Mouse (Mus musculus) spleen, adult 2 months (tissue): ENCODE measurements at regions not wholly inside any gene's neighbourhood (a gene's known extent, or its start where the extent isn't known, plus 50 kb on each side); places are given as distances from the start of the nearest gene placed in this dataset.

Experiments used
- DNase-seq, 2 experiments: peaks; one replicate each; pipeline versions ENCODE4 v3.0.0 to v3.0.0-alpha.2; 2012 to 2021; ENCODE audit warnings: low spot score in 2 of 2, low read depth in 1 of 2
- H3K27ac ChIP-seq: fragments of 200-500 bp; 2 replicates; pipeline ENCODE4 v1.5.1; 2012; ENCODE audit warnings: low read length, inconsistent platforms; ENCODE audit not compliant: insufficient read depth
- H3K27me3 ChIP-seq: fragments of 200-500 bp; 2 replicates; pipeline ENCODE4 v1.6.1; 2012; ENCODE audit warnings: mild to moderate bottlenecking, moderate library complexity, low read length, inconsistent platforms; ENCODE audit not compliant: control insufficient read depth, insufficient read depth
- H3K36me3 ChIP-seq: fragments of 200-500 bp; 2 replicates; pipeline ENCODE4 v1.6.1; 2012; ENCODE audit warnings: mild to moderate bottlenecking, low read length, inconsistent platforms; ENCODE audit not compliant: control insufficient read depth, insufficient read depth
- H3K4me1 ChIP-seq: fragments of 200-500 bp; 2 replicates; pipeline ENCODE4 v1.6.1; 2011; ENCODE audit warnings: inconsistent platforms; ENCODE audit not compliant: control insufficient read depth, insufficient read depth, insufficient read length
- H3K4me3 ChIP-seq: fragments of 200-500 bp; 2 replicates; pipeline ENCODE4 v1.5.1; 2011; ENCODE audit warnings: mild to moderate bottlenecking, inconsistent platforms; ENCODE audit not compliant: insufficient read depth, insufficient read length; ENCODE audit errors: extremely low read depth
- CTCF ChIP-seq: fragments of 200-500 bp; IDR thresholded peaks from 2 replicates; pipeline ENCODE4 v1.5.1; 2011; ENCODE audit warnings: mild to moderate bottlenecking, inconsistent platforms; ENCODE audit not compliant: insufficient read depth, insufficient read length, insufficient replicate concordance; ENCODE audit errors: extremely low read depth
- POLR2A ChIP-seq: fragments of 200-500 bp; IDR thresholded peaks from 2 replicates; pipeline ENCODE4 v1.6.1; 2011; ENCODE audit warnings: low read depth, low read length, inconsistent platforms
- WGBS: fragments of 180-500 bp; shearing (Covaris S2); methylation state at CpG from one replicate; pipeline ENCODE4 v1.1.7; 2018; 5-methylcytosine and 5-hydroxymethylcytosine counted together

GRCm38 (mm10) chr8:36312963-36313362 lies 547.4 kb downstream of the Gm19410 start:
- Histone ChIP-seq H3K36me3 (no peaks in the 10 kb centered on the region), H3K4me3 (no peak overlapping the region), H3K27ac (no peak overlapping the region), H3K4me1 (no peaks in the 10 kb centered on the region), H3K27me3 (no peaks in the 10 kb centered on the region)
- DNase-seq = no peak
- TF ChIP-seq POLR2A (no peak), CTCF (no peak)
- WGBS = 91% methylated on average over 3 of the region's 3 CpGs

DNA sequence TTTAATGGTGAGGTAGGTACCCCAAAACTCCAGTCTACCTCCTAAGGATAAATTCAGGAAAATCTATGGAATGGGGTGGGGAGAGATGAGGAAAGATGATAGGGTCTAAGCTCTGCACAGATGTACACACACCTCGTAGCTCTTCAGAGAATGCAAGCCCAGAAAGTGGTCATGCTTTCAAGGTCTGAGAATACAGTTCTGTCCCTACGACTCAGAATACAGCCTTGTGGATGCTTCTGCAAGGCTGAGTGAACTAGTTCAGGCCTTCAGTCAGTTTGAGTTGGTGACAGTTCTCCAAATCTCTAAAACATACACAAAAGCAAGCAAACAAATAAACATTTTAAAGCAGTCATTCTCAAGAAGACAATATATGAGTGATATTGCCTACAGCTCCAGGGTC lies 552.8 kb downstream of the Gm19410 start:
- Histone ChIP-seq H3K27me3 (no peaks in the 10 kb centered on the region), H3K4me3 (no peak overlapping the region), H3K4me1 (no peaks in the 10 kb centered on the region), H3K27ac (no peak overlapping the region), H3K36me3 (no peaks in the 10 kb centered on the region)
- WGBS = 89% methylated on average over 2 of the region's 2 CpGs
- DNase-seq = no peak
- no peak for TF ChIP-seq CTCF
- TF ChIP-seq POLR2A = no peak

DNA sequence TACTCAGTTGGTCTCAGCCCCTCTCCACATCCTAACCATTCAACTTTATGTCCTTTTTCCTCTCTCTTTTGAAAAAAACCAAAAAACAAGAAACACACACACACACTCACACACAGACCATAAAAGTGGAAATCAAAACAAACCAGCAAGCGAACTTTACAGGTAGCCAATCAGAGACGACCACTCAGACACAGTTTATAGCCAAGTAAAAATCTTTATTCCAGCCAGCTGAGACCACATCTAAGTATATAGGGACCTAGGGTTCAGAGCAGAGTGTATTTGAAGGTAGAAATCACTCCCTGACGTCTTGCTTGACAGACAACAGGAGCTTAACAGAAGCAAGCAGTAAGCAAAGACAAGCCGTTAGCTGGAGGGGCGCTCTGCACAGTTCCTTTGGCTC lies 553.3 kb downstream of the Gm19410 start:
- no peaks in the 10 kb centered on the region for H3K4me1 ChIP-seq
- DNase-seq = no peak
- H3K4me3 ChIP-seq = no peak overlapping the region
- TF ChIP-seq CTCF (no peak), POLR2A (no peak)
- 42% methylated on average over 5 of the region's 5 CpGs for WGBS
- no peak overlapping the region for H3K27ac ChIP-seq
- H3K36me3 ChIP-seq = no peaks in the 10 kb centered on the region
- H3K27me3 ChIP-seq = no peaks in the 10 kb centered on the region

DNA sequence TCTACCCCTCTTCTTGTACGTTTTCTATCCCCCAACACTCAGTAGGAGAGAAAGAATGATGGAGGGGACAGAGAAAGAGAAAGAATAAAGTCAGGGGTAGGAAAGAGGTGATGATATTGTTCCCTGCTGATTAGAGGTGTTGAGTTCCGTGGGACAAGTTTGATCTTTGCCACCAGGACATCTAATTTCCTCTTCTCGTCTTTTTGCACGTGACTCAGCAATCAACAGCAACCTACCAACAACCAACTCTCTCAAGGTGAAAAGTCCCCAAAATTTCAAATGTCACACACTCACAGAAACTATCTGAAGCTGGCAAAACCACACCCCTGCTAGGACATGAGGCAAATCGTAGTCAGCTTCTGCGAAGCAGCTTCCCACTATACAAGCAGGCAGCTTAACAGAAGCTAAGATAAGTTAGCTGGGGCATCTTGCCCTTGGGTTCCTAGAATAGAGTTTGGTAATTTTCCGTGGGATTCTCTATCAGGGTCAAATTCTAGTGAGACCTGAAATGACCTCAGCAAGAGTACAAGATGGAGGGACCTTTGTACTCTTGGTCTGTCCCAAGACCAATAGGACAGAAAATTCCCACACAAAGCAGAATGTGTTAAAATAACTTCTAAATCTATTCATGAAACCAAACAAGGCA lies 553.8 kb downstream of the Gm19410 start:
- no peaks in the 10 kb centered on the region for H3K36me3 ChIP-seq
- H3K27ac ChIP-seq = no peak overlapping the region
- H3K4me3 ChIP-seq = no peak overlapping the region
- WGBS = 25% methylated on average over 7 of the region's 7 CpGs
- no peaks in the 10 kb centered on the region for H3K4me1 ChIP-seq
- TF ChIP-seq CTCF (no peak), POLR2A (no peak)
- H3K27me3 ChIP-seq = no peaks in the 10 kb centered on the region
- DNase-seq = no peak

DNA sequence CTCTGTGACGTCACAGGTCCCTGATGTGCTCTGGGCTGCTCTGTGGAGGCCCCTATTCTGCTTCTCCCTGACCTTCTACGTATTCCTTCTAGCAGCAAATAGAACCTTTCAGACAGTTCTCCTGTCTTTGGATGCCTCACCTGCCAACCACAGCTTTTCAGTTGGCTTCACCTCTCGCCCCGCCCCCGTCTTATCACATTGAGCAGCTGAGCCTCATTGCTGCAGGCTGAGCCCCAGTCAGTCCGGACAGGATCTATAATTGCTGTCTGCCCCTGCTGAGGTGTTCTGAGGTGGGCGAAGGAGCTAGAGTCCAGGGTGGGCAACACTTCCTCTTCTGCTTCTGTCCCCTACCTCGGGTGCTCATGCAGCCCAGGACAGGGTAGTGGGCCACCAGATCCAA lies 556.5 kb downstream of the Gm19410 start:
- WGBS = 74% methylated on average over 8 of the region's 8 CpGs
- H3K4me3 ChIP-seq = no peak overlapping the region
- no peak overlapping the region for H3K27ac ChIP-seq
- no peaks in the 10 kb centered on the region for H3K27me3 ChIP-seq
- H3K4me1 ChIP-seq = no peaks in the 10 kb centered on the region
- H3K36me3 ChIP-seq = no peaks in the 10 kb centered on the region
- DNase-seq = no peak
- TF ChIP-seq CTCF = no peak

DNA sequence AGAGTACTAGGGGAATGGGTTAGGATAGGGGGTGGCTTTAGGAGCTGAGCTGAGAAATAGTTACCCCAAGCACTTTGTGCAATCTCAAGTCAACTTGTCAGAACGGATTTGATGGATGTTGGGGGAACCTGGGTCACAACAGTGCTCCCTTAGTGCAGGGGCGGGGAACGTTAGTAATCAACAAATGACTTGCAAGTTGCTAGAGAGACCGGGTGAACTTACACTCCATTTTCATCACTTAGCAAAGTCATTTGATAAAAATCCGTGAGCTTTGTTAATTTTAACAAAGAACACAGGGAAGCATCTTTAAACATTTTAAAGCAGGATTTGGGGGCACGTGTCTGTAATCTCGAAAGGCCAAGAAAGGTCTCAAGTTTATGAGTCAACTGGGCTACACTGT lies 557.0 kb downstream of the Gm19410 start:
- no peak overlapping the region for H3K27ac ChIP-seq
- WGBS = 70% methylated on average over 7 of the region's 7 CpGs
- TF ChIP-seq POLR2A (no peak), CTCF (no peak)
- no peaks in the 10 kb centered on the region for H3K27me3 ChIP-seq
- DNase-seq = no peak
- H3K36me3 ChIP-seq = no peaks in the 10 kb centered on the region
- H3K4me1 ChIP-seq = no peaks in the 10 kb centered on the region
- H3K4me3 ChIP-seq = no peak overlapping the region

DNA sequence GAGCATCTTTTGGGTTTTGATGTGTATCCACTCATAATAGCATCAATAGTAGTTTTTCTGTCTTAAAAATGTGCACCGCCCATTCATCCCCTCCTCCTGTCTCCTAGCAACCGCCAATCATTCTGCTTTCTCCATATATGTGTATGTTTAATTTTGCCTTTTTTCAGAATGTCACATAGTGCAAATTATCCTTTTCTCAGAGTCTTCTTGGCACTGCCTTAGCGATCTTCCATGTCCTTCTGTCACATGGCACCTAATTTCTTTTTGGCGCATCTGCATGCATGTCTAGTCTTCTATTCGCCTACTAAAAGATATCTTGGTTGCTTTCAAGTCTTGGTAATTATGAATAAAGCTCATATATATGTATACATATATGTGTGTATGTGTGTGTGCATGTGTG lies 573.0 kb downstream of the Gm19410 start:
- TF ChIP-seq CTCF = no peak
- TF ChIP-seq POLR2A = no peak
- WGBS = 94% methylated on average over 5 of the region's 5 CpGs
- Histone ChIP-seq H3K27me3 (no peaks in the 10 kb centered on the region), H3K27ac (no peak overlapping the region), H3K4me3 (no peak overlapping the region), H3K4me1 (no peaks in the 10 kb centered on the region), H3K36me3 (no peaks in the 10 kb centered on the region)
- no peak for DNase-seq
